Mouse (Mus musculus) heart, embryonic 16.5 days (tissue): ENCODE results near the gene Psmd2. TPM values are rescaled to one million over a fixed set of nuclear protein-coding genes. Genes with fewer than 3 reads are reported as not detected.

Experiments used
- ATAC-seq: fragments of 200-750 bp; cut with Nextera tagmentation; replicated peaks from 2 replicates; pipeline ENCODE4 v1.8.0; 2017; ENCODE audit warnings: moderate number of reproducible peaks; ENCODE audit not compliant: insufficient read depth, low FRiP score; ENCODE audit errors: extremely low read depth
- H3K27ac ChIP-seq: fragments of 300-500 bp; sonication (generic); 2 replicates; pipeline ENCODE4 v1.5.1; 2014; ENCODE audit warnings: mild to moderate bottlenecking, low read length, control low read depth, moderate library complexity
- H3K27me3 ChIP-seq: fragments of 300-500 bp; sonication (generic); 2 replicates; pipeline ENCODE4 v1.6.1; 2014; ENCODE audit warnings: low read length, mixed read lengths; ENCODE audit not compliant: control insufficient read depth, insufficient read depth
- H3K36me3 ChIP-seq: fragments of 300-500 bp; sonication (generic); 2 replicates; pipeline ENCODE4 v1.6.1; 2014; ENCODE audit not compliant: control insufficient read depth, insufficient read depth
- H3K4me1 ChIP-seq: fragments of 300-500 bp; sonication (generic); 2 replicates; pipeline ENCODE4 v1.6.1; 2014; ENCODE audit warnings: low read length, mixed read lengths; ENCODE audit not compliant: control insufficient read depth, insufficient read depth
- H3K4me2 ChIP-seq: fragments of 300-500 bp; sonication (generic); 2 replicates; pipeline ENCODE4 v1.6.1; 2014; ENCODE audit warnings: low read depth, mild to moderate bottlenecking, control low read depth, low read length
- H3K4me3 ChIP-seq: fragments of 300-500 bp; sonication (generic); 2 replicates; pipeline ENCODE4 v1.5.1; 2014; ENCODE audit warnings: mild to moderate bottlenecking, control low read depth, low read length
- H3K9ac ChIP-seq: fragments of 300-500 bp; sonication (generic); 2 replicates; pipeline ENCODE4 v1.6.1; 2014; ENCODE audit warnings: low read length, control low read depth
- H3K9me3 ChIP-seq: fragments of 300-500 bp; sonication (generic); replicated peaks from 2 replicates; pipeline ENCODE4 v1.6.1; 2016; ENCODE audit warnings: low read length; ENCODE audit not compliant: control insufficient read depth
- WGBS: fragments of 180-500 bp; shearing (Covaris S2); extraction: QIAGEN DNeasy Blood & Tissue Kit; methylation state at CpG from one replicate; pipeline ENCODE4 v1.1.7; 2014; 5-methylcytosine and 5-hydroxymethylcytosine counted together
- polyA plus RNA-seq: library from polyadenylated mRNA; unstranded; fragments of >200 nt; fragmentation: Nextera tagmentation; extraction: Ambion mirVana; gene quantifications from 2 replicates; pipeline ENCODE4 v1.2.1, GENCODE M21; 2015

The Psmd2 gene
- polyA plus RNA-seq, 1 experiment from 2014 or later, result 248 TPM

DNA sequence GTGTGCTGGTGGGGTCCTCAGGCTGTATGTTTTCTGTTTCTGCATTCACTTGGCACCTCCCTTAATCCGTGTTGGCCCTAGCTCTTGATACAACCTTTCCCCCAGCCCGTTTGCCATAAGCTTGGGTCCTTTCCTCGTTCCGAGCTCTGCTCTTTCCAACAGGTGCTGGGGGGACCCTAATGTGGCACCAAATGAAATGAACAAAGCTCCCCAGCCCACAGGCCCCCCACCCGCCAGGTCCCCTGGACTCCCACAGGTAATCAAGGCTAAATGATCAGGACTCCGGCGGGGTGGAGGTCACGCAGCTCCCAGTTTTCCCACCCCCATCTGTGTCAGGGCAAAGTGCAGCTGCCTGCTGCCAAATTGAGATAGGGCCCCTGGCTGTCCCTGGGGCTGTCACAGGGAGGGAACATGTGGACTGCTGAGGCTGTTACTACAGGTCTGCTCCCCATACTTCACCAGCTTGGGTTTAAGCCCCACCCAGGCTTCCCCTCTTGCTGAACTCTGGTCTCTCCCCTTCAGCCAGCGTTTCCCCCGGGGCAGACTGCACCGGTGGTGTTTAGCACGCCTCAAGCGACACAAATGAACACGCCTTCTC, 22.4 kb downstream of the Psmd2 start:
- peaks cover 26% of the 10 kb centered on the region for H3K4me1 ChIP-seq
- H3K4me2 ChIP-seq, result peak overlapping the region; percentile 98
- peaks cover 33% of the 10 kb centered on the region for H3K36me3 ChIP-seq
- 4% methylated on average over 14 of the region's 14 CpGs for WGBS
- ATAC-seq, result no peak; the same call in 1 of the 2 replicates
- peak overlapping the region; percentile 93 for H3K4me3 ChIP-seq
- peak overlapping the region; percentile 97 for H3K9ac ChIP-seq
- peak overlapping the region; percentile 96 for H3K27ac ChIP-seq
- no peaks in the 10 kb centered on the region for H3K27me3 ChIP-seq
- no peaks in the 10 kb centered on the region for H3K9me3 ChIP-seq

DNA sequence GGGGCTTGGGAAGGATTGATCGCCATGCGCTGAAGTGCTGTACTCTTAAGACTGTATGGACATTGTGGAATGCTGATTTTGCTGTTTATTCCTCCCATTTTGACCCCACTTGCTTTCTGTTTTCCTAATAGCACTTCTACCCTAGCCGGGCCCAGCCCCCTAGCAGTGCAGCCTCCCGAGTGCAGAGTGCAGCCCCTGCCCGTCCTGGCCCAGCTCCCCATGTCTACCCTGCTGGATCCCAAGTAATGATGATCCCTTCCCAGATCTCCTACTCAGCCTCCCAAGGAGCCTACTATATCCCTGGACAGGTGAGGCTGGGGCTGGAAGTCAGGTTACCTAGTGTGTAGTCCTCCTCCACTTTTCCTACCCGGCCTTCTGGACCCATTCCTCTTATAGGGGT, 23.8 kb downstream of the Psmd2 start:
- no peak for ATAC-seq
- H3K4me1 ChIP-seq, result peaks cover 26% of the 10 kb centered on the region
- no peak overlapping the region for H3K27ac ChIP-seq
- H3K36me3 ChIP-seq, result peaks cover 45% of the 10 kb centered on the region
- H3K9ac ChIP-seq, result no peak overlapping the region
- H3K4me3 ChIP-seq, result no peak overlapping the region
- WGBS, result 85% methylated on average over 6 of the region's 6 CpGs
- H3K9me3 ChIP-seq, result no peaks in the 10 kb centered on the region
- H3K27me3 ChIP-seq, result no peaks in the 10 kb centered on the region
- H3K4me2 ChIP-seq, result no peak overlapping the region

DNA sequence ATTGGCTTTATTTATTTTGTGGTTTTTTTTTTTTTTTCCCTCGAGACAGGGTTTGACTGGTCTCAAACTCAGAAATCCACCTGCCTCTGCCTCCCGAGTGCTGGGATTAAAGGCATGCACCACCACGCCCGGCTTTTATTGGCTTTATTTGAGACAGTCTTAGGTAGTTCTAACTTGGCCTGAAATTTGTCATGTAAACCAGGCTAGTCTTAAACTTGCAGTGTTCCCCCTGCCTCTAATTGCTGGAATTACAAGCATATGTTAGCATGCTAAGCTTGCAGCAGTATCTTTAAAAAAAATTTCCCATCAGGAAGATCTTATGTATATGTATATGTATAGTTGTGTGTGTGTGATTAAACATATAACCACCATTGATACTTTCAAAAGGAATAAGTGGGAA, 25.2 kb downstream of the Psmd2 start:
- H3K27me3 ChIP-seq, result no peaks in the 10 kb centered on the region
- no peak overlapping the region for H3K9ac ChIP-seq
- no peaks in the 10 kb centered on the region for H3K9me3 ChIP-seq
- H3K4me3 ChIP-seq, result no peak overlapping the region
- peaks cover 57% of the 10 kb centered on the region for H3K36me3 ChIP-seq
- H3K27ac ChIP-seq, result no peak overlapping the region
- no peak overlapping the region for H3K4me2 ChIP-seq
- H3K4me1 ChIP-seq, result peaks cover 26% of the 10 kb centered on the region
- WGBS, result 87% methylated on average over 4 of the region's 4 CpGs
- no peak for ATAC-seq

DNA sequence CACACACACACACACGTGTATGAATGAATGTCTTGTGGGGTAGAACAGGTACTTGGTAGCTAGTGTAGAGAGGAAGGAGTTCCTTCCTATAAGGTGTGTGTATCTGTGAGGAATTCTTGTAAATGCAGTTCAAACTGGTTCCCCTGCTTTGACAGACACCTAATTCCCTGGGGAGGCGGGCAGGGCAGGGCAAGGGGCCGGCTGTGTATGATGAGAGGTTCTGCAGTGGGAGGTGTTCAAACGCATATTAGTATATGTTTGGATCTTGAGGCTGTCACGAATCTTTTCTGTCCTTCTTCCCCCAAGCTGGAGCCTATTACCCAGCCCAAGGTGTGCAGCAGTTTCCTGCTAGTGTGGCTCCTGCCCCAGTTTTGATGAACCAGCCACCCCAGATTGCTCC, 25.9 kb downstream of the Psmd2 start:
- WGBS, result 86% methylated on average over 5 of the region's 5 CpGs
- Histone ChIP-seq H3K36me3 (peaks cover 64% of the 10 kb centered on the region), H3K27me3 (no peaks in the 10 kb centered on the region), H3K27ac (no peak overlapping the region), H3K4me3 (no peak overlapping the region), H3K9ac (no peak overlapping the region), H3K4me1 (peaks cover 26% of the 10 kb centered on the region), H3K4me2 (no peak overlapping the region), H3K9me3 (no peaks in the 10 kb centered on the region)
- ATAC-seq, result no peak

DNA sequence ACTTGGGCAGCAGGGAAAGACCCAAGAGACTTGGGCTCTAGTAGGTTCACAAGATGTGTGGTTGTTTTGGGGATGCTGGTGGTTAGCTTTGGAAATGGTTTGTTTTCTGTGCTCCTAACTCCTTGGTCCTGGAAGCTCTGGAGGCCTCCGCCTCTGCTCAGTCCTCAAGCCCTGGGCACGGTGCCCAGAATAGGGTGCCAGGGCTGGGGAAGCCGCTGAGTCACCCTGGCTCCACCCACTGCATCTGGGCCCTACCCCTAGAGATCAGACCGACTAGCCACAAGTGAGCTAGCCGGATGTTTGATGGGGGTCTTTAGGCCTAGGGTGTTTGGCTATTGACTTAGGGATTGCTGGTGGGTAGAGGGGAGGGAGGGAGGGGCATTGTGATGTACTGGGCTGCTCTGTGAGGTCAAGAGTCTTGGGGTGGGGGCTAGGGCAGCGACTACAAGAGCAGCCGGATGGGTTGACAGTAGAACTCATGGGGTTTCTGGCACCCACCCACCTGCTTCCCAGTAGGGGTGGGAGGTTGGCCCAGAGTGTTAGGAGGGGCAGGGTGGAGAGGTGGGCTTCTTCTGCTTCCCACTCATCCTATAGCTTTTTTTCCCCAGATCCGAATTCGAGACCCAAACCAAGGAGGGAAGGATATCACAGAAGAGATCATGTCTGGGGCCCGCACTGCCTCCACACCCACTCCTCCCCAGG, 26.7 kb downstream of the Psmd2 start:
- no peak overlapping the region for H3K4me3 ChIP-seq
- no peak overlapping the region for H3K9ac ChIP-seq
- peaks cover 71% of the 10 kb centered on the region for H3K36me3 ChIP-seq
- ATAC-seq, result peak; percentile 45; the same call in 1 of the 2 replicates
- peaks cover 26% of the 10 kb centered on the region for H3K4me1 ChIP-seq
- H3K4me2 ChIP-seq, result no peak overlapping the region
- H3K27me3 ChIP-seq, result no peaks in the 10 kb centered on the region
- WGBS, result 54% methylated on average over 10 of the region's 10 CpGs
- H3K9me3 ChIP-seq, result no peaks in the 10 kb centered on the region
- H3K27ac ChIP-seq, result no peak overlapping the region

DNA sequence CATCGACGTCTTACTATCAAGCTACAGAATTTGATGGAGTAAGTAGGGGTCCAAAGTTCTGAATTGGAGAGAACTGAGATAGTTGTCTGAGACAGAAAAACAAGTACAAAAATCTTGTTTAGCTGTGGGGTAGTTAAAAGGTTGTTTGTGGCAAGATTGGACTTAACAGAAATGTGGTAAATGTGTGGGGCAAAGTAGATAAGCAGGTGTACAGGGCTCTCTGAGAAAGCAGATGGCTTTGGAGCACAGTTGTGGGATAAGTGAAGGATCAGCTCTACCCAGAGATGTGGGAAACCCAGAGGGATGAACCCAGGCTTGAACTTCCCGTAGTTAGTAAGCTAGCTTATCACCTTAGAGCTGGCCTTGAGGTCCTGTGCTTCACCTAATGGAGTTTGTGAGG, 39.3 kb downstream of the Psmd2 start:
- Histone ChIP-seq H3K27ac (no peak overlapping the region), H3K4me2 (no peak overlapping the region), H3K9me3 (no peaks in the 10 kb centered on the region), H3K9ac (no peak overlapping the region), H3K36me3 (peaks cover 54% of the 10 kb centered on the region), H3K4me3 (no peak overlapping the region), H3K4me1 (peaks cover 19% of the 10 kb centered on the region), H3K27me3 (no peaks in the 10 kb centered on the region)
- WGBS, result 85% methylated on average over 3 of the region's 3 CpGs
- no peak for ATAC-seq

DNA sequence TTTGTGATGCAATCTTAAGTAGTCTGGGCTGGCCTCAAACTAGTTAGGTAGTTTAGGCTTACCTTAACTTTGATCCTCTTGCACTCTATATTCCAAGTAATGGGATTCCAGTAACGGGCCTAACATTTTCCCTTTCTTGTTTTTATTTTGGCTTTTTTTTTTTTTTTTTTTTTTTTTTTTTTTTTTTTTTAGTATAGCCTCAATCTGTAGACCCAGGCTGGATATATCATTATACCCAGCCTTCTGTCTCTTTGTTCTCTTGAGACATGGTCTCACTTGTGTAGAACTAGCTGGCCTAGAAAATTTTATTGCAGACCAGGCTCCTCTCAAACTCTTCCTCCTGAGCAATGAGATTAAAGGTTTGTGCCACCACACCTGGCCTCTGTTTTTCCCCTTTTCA, 40.2 kb downstream of the Psmd2 start:
- Histone ChIP-seq H3K27me3 (no peaks in the 10 kb centered on the region), H3K36me3 (peaks cover 45% of the 10 kb centered on the region), H3K4me2 (no peak overlapping the region), H3K4me1 (peaks cover 22% of the 10 kb centered on the region), H3K9ac (no peak overlapping the region), H3K4me3 (no peak overlapping the region), H3K27ac (no peak overlapping the region), H3K9me3 (no peaks in the 10 kb centered on the region)
- 76% methylated on average over 1 of the region's 1 CpGs for WGBS
- ATAC-seq, result no peak

DNA sequence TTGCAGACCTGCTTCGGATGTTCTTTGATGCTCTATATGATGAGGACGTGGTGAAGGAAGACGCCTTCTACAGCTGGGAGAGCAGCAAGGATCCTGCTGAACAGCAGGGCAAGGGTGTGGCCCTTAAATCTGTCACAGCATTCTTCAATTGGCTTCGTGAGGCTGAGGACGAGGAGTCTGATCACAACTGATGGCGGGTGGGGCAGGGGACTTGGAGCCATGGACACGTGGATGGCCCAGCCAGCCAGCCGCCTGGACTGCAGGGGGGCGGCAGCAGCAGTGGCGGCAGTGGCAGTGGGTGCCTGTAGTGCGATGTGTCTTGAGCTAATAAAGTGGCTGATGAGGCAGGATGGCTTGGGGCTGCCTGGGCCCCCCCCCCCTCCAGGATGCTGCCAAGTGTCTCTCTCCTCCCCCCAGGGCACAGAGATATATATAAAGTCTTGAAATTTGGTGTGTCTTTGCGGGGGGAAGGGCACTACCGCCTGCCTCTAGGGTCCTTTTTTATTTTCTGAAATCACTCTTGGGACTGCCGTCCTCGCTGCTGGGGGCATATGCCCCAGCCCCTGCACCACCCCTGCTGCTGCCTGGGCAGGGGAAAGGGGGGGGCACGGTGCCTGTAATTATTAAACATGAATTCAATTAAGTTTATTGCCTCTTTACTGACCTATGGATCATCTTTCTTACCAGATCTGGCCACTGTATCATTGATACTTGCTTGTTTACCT, 41.0 kb downstream of the Psmd2 start:
- ATAC-seq, result no peak
- Histone ChIP-seq H3K9me3 (no peaks in the 10 kb centered on the region), H3K36me3 (peaks cover 37% of the 10 kb centered on the region), H3K27me3 (no peaks in the 10 kb centered on the region), H3K4me1 (peaks cover 22% of the 10 kb centered on the region), H3K4me3 (no peak overlapping the region), H3K9ac (no peak overlapping the region), H3K27ac (no peak overlapping the region), H3K4me2 (peak overlapping the region; percentile 99; the same call in 1 of the 2 replicates)
- 49% methylated on average over 16 of the region's 16 CpGs for WGBS

DNA sequence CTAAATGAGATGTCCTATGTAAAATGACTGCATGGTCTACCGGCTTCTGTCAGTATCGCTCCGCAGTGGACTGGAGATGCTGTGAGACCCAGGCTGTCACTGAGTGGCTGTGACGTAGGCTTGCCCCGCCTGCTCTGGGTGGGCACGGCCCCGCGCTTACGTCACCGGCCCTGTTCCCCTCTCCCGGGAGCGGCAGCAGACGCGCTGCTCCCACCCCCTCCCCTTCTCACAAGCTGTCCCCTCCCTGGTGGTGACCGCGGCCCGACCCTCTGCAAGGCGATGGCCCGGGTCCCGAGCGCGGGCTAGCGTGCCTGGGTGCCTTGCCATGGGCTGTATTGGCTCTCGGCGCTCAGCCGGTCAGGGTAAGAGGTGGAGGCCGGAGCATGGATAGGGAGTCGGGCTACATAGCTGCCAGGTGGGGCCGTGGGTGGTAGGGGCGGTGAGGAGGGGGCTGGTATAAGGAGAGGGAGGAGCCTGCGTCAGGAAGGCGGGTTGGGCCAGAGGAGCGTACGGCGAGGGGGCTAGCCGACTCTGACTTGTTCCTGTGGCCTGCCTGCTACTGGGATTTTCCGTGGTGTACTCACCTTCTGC, 41.8 kb downstream of the Psmd2 start, which contains the start of gene Fam131a:
Gene Fam131a, plus strand, starts transcription at position 131 of the 591 bp plus-strand sequence.
- WGBS, result 1% methylated on average over 37 of the region's 37 CpGs

More for the DNA sequence above, 41.8 kb downstream of the Psmd2 start, which contains the start of gene Fam131a:
- Histone ChIP-seq H3K9me3 (no peaks in the 10 kb centered on the region), H3K27me3 (no peaks in the 10 kb centered on the region), H3K27ac (peak within 1 kb of the TSS; percentile 81), H3K4me1 (peaks cover 22% of the 10 kb centered on the region), H3K36me3 (peaks cover 31% of the 10 kb centered on the region), H3K4me2 (peak within 1 kb of the TSS; percentile 99), H3K9ac (peak within 1 kb of the TSS; percentile 83), H3K4me3 (peak within 1 kb of the TSS; percentile 71)
- ATAC-seq, result peak; percentile 96
